Mouse (Mus musculus) midbrain, postnatal 0 days (tissue): ENCODE results near the gene Pga5. TPM values are rescaled to one million over a fixed set of nuclear protein-coding genes. Genes with fewer than 3 reads are reported as not detected.

Experiments
- ATAC-seq: fragments of 200-750 bp; cut with Nextera tagmentation; 2 replicates; pipeline ENCODE4 v1.8.0; 2017; ENCODE audit warnings: moderate number of reproducible peaks, mild to moderate bottlenecking, moderate TSS enrichment, moderate library complexity; ENCODE audit not compliant: low FRiP score
- DNase-seq: peaks from one replicate; pipeline ENCODE4 v3.0.0-alpha.2; 2015; ENCODE audit warnings: low spot score
- H3K27ac ChIP-seq: fragments of 300-500 bp; sonication (generic); 2 replicates; pipeline ENCODE4 v1.5.1; 2014; ENCODE audit warnings: low read depth, mild to moderate bottlenecking, low read length, mixed read lengths
- H3K27me3 ChIP-seq: fragments of 300-500 bp; sonication (generic); 2 replicates; pipeline ENCODE4 v1.6.1; 2014; ENCODE audit warnings: low read length, control low read depth, mixed read lengths; ENCODE audit not compliant: insufficient read depth
- H3K36me3 ChIP-seq: fragments of 300-500 bp; sonication (generic); 2 replicates; pipeline ENCODE4 v1.6.1; 2014; ENCODE audit warnings: low read length, control low read depth, mixed read lengths; ENCODE audit not compliant: insufficient read depth
- H3K4me1 ChIP-seq: fragments of 300-500 bp; sonication (generic); 2 replicates; pipeline ENCODE4 v1.6.1; 2014; ENCODE audit warnings: mild to moderate bottlenecking, control low read depth, antibody characterized with exemption, low read length, mixed read lengths; ENCODE audit not compliant: insufficient read depth
- H3K4me2 ChIP-seq: fragments of 300-500 bp; sonication (generic); 2 replicates; pipeline ENCODE4 v1.6.1; 2014; ENCODE audit warnings: low read depth, mild to moderate bottlenecking, low read length, mixed read lengths; ENCODE audit not compliant: poor library complexity, severe bottlenecking
- H3K4me3 ChIP-seq: fragments of 300-500 bp; sonication (generic); 2 replicates; pipeline ENCODE4 v1.5.1; 2014; ENCODE audit warnings: low read depth, mild to moderate bottlenecking, low read length, moderate library complexity
- H3K9ac ChIP-seq: fragments of 300-500 bp; sonication (generic); replicated peaks from 2 replicates; pipeline ENCODE4 v1.6.1; 2014; ENCODE audit warnings: mild to moderate bottlenecking, low read length, moderate library complexity, mixed read lengths; ENCODE audit not compliant: poor library complexity, severe bottlenecking
- H3K9me3 ChIP-seq: fragments of 300-500 bp; sonication (generic); 2 replicates; pipeline ENCODE4 v1.6.1; 2016; ENCODE audit warnings: low read length, control low read depth
- CTCF ChIP-seq: IDR thresholded peaks from 2 replicates; pipeline ENCODE4 v1.5.1; 2016; ENCODE audit warnings: antibody characterized with exemption, mild to moderate bottlenecking
- WGBS: fragments of 180-500 bp; shearing (Covaris S2); extraction: QIAGEN DNeasy Blood & Tissue Kit; methylation state at CpG from one replicate; pipeline ENCODE4 v1.1.7; 2014; 5-methylcytosine and 5-hydroxymethylcytosine counted together
- polyA plus RNA-seq: library from polyadenylated mRNA; unstranded; fragments of >200 nt; fragmentation: Nextera tagmentation; extraction: Ambion mirVana; gene quantifications from 2 replicates; pipeline ENCODE4 v1.2.1, GENCODE M21; 2015
- total RNA-seq: library from RNA; depleted of rRNA; stranded (reverse); fragments of >200 nt; gene quantifications from 2 replicates; pipeline ENCODE4 v1.2.3, GENCODE M21; 2014

The Pga5 gene
- total and polyA plus RNA-seq, 2 experiments from 2014 or later = not detected

GRCm38 (mm10) chr19:10708900-10709299 lies 31.0 kb upstream of the Pga5 start:
- no peak for TF ChIP-seq CTCF
- no peaks in the 10 kb centered on the region; the same call in 1 of the 2 replicates for H3K4me1 ChIP-seq
- no peak for ATAC-seq
- no peaks in the 10 kb centered on the region for H3K9me3 ChIP-seq
- peaks cover 40% of the 10 kb centered on the region for H3K36me3 ChIP-seq
- H3K27ac ChIP-seq = 0 out of 2 replicates have a peak overlapping the region, but pooled peaks have one; percentile 59
- no peak overlapping the region for H3K4me3 ChIP-seq
- 60% methylated on average over 6 of the region's 6 CpGs for WGBS
- H3K9ac ChIP-seq = no peak overlapping the region
- H3K27me3 ChIP-seq = no peaks in the 10 kb centered on the region
- H3K4me2 ChIP-seq = no peak overlapping the region
- no peak for DNase-seq

GRCm38 (mm10) chr19:10707881-10708280 lies 30.0 kb upstream of the Pga5 start:
- ATAC-seq (no peak), DNase-seq (no peak)
- Histone ChIP-seq H3K9me3 (no peaks in the 10 kb centered on the region), H3K4me1 (no peaks in the 10 kb centered on the region; the same call in 1 of the 2 replicates), H3K4me2 (no peak overlapping the region), H3K27me3 (no peaks in the 10 kb centered on the region), H3K4me3 (no peak overlapping the region), H3K36me3 (peaks cover 32% of the 10 kb centered on the region), H3K27ac (no peak overlapping the region), H3K9ac (no peak overlapping the region)
- 95% methylated on average over 1 of the region's 1 CpGs for WGBS
- no peak for TF ChIP-seq CTCF

GRCm38 (mm10) chr19:10707087-10707875 lies 29.4 kb upstream of the Pga5 start:
- TF ChIP-seq CTCF = no peak
- H3K4me2 ChIP-seq = no peak overlapping the region
- H3K27ac ChIP-seq = no peak overlapping the region
- DNase-seq = no peak
- no peaks in the 10 kb centered on the region for H3K27me3 ChIP-seq
- no peaks in the 10 kb centered on the region for H3K9me3 ChIP-seq
- ATAC-seq = no peak
- H3K4me1 ChIP-seq = no peaks in the 10 kb centered on the region; the same call in 1 of the 2 replicates
- H3K36me3 ChIP-seq = peaks cover 26% of the 10 kb centered on the region
- no peak overlapping the region for H3K9ac ChIP-seq
- 80% methylated on average over 13 of the region's 13 CpGs for WGBS
- no peak overlapping the region for H3K4me3 ChIP-seq

GRCm38 (mm10) chr19:10703470-10703869 lies 25.6 kb upstream of the Pga5 start:
- no peak overlapping the region for H3K4me2 ChIP-seq
- TF ChIP-seq CTCF = no peak
- H3K9ac ChIP-seq = no peak overlapping the region
- no peak overlapping the region for H3K4me3 ChIP-seq
- 86% methylated on average over 8 of the region's 8 CpGs for WGBS
- no peaks in the 10 kb centered on the region for H3K9me3 ChIP-seq
- ATAC-seq (no peak), DNase-seq (no peak)
- H3K27ac ChIP-seq = no peak overlapping the region
- peaks cover 26% of the 10 kb centered on the region for H3K4me1 ChIP-seq
- peaks cover 12% of the 10 kb centered on the region; the same call in 1 of the 2 replicates for H3K36me3 ChIP-seq
- H3K27me3 ChIP-seq = no peaks in the 10 kb centered on the region

- Histone ChIP-seq H3K4me3 (no peak overlapping the region), H3K27ac (no peak overlapping the region), H3K4me1 (peaks cover 30% of the 10 kb centered on the region), H3K9ac (no peak overlapping the region), H3K27me3 (no peaks in the 10 kb centered on the region), H3K9me3 (no peaks in the 10 kb centered on the region), H3K36me3 (0 out of 2 replicates have a peak, but pooled peaks cover 5% of the 10 kb centered on the region), H3K4me2 (no peak overlapping the region)
- no peak for ATAC-seq
- TF ChIP-seq CTCF = no peak
- no peak for DNase-seq
- 88% methylated on average over 8 of the region's 8 CpGs for WGBS
These were observed 24.3 kb upstream of the Pga5 start for GRCm38 (mm10) chr19:10702125-10702524.

DNA sequence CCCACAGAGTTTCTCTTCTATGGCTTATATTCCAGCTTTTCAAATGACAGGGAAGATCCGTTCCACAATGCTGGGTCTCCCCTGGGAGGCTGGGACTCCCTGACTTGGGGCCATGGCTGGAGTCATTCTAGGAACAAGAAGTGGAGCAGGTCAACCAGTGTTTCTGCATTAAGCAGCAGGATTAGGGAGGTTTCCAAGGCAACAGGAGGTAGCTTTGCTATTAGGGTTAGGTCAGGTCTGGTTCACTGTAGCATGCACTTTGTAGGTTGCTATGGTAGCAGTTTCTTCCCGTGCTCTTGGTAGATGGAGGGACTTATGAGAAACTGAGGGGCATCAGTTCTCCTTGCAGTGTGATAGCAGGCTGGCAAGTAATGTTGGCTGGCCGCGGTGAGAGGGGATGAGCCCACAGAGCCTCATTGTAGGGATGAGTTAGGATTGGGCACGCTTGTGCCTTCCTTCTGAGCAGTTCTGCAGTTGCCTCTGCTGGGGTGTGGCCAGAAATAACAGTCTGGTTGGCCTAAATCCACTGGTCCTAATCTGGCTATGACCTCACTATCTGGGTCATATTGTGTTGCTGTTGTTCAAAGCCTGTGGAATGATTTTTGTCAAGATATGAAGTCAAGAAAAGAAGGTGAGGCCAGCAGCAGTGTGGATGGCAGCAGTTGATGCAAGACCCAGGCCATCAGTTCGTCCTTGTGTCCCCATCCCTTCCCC lies 23.3 kb upstream of the Pga5 start:
- DNase-seq (no peak), ATAC-seq (no peak)
- Histone ChIP-seq H3K9ac (no peak overlapping the region), H3K9me3 (no peaks in the 10 kb centered on the region), H3K4me1 (peaks cover 33% of the 10 kb centered on the region), H3K4me2 (no peak overlapping the region), H3K36me3 (0 out of 2 replicates have a peak, but pooled peaks cover 4% of the 10 kb centered on the region), H3K27ac (no peak overlapping the region), H3K4me3 (no peak overlapping the region), H3K27me3 (no peaks in the 10 kb centered on the region)
- TF ChIP-seq CTCF = no peak
- 36% methylated on average over 6 of the region's 6 CpGs for WGBS
